Mouse (Mus musculus): ENCODE results near the gene Olfr1217. TPM values are rescaled to one million over a fixed set of nuclear protein-coding genes. Genes with fewer than 3 reads are reported as not detected.

Olfr1217 gene
- polyA plus RNA-seq (2015; fragmentation: Illumina TruSeq; extraction: RNeasy Lipid Tissue Mini Kit (QIAGEN cat#74804); ENCODE audit: insufficient read depth, low read depth, low replicate concordance) = not detected

DNA sequence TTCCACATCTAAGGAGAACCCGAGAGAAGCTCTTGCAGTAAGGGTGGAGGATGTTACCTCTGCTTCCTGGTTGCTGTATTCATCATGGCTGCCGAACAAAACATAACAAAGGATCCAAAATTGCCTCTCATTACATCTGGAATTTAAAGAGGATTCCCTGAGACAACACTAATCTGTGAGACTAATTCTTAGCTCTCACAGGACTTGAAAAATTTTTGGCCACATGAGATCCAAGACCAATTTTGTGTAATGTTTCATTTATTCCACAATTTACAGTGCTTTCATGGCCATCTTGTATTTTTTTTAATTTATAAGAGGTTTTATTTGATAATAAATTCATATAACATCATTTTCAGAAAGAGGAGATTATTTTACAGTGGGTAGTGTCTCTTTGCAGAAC, at the start of gene Olfr1217:
TSS of gene Olfr1217 (minus strand) at position 101 of the 400 bp plus-strand sequence.

DNA sequence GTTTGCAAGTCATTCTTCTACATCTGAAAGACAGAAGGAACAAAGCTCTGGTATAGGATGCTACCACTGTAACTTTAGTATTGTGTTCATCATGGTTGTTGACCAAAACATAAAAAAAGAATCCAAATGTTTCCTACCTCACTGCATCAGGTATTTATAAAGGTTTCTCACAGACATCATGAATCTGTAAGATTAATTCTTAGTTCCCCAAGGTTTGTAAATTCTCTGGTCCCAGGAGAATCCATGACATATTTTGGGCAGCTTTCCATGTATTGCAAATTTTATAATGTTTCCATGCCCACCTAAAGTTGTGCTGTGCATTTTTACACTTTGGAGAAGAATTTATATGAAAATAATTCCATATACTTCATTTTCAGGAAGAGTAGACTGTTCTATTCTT, 29.2 kb upstream of the Olfr1217 start, which contains the start of gene Olfr1218:
TSS of gene Olfr1218 (minus strand) at position 101 of the 400 bp plus-strand sequence.

DNA sequence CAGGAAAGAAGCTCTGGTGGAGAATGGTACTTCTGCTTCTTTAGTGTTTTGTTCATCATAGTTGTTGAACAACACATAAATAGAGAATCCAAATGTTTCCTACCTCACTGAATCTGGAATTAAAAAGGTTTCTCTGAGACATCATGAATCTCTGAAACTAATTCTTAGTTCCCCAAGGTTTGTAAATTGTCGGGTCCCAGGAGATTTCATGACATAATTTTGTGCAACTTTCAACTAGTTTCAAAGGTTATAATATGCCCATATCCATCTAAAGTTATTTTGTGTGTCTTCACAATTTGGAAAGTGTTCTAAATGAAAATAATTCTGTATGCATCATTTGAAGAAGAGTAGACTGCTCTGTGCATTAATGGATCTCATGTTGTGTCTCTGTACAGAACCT, 13.6 kb downstream of the Olfr1217 start, which contains the start of gene Olfr1216:
TSS of gene Olfr1216 (minus strand) at position 101 of the 400 bp plus-strand sequence.

DNA sequence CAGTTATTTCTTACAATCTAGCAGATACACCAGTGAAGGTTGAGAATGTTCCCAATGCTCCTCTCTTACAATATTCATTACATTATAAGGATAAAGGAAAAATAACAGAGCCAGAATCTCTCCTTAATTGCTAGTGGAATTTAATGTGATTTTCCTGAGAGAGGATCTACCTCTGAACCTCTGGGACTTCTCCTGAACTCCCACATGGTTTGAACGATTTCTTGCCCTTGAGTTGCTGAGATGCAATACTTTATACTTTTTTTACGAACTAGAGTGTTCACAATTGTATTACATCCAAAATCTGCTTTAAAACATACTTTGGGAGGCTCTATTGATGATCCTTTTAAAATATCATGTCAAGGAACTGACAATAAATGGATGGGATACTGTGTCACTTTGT, 25.0 kb downstream of the Olfr1217 start, which contains the start of gene Olfr1215:
TSS of gene Olfr1215 (minus strand) at position 101 of the 400 bp plus-strand sequence.

DNA sequence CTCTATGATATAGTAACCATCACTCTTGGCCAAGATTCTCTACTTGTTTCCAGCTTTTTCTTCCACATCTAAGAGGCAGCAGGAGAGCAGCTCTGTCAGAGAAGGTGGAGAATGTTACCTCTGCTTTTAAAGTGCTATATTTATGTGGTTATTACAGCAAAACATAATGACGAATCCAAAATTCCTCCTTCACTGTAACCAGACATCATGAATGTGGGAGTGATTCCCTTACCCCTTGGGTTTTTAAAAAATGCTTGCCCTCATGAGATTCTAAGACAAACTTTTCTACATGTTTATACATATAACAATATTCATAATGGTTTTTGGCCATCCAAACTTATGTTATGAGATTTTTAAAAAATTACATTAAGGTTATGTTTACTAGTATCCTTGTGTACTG, 39.3 kb downstream of the Olfr1217 start, which contains the start of gene Olfr1214:
TSS of gene Olfr1214 (minus strand) at position 101 of the 400 bp plus-strand sequence.

DNA sequence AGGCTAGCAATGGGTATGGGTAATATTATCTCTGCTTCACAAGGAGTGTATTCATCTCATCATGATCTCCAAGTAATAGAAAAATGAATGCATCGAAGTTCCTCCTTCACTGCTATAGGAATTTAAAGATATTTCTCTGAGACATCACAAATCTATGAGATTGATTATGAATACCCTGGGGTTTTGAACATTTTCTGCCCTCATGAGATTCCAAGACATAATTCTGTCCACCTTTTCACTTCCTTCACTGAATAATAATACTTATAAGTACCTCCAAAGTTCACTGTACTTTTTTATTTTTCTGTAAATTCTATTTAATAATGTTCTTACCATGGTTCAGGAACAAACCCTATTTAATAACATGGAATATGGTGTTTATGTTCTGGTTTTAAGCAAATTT, 51.7 kb downstream of the Olfr1217 start, which contains the start of gene Gm13762:
TSS of gene Gm13762 (minus strand) at position 101 of the 400 bp plus-strand sequence.

Other genes starting within 250 kb of the Olfr1217 start
- not detected for gene Olfr1201, start 239.0 kb downstream of the Olfr1217 start, polyA plus RNA-seq (2015; fragmentation: Illumina TruSeq; extraction: RNeasy Lipid Tissue Mini Kit (QIAGEN cat#74804); ENCODE audit: insufficient read depth, low read depth, low replicate concordance)
- gene Olfr1202, start 217.6 kb downstream of the Olfr1217 start, polyA plus RNA-seq (2015; fragmentation: Illumina TruSeq; extraction: RNeasy Lipid Tissue Mini Kit (QIAGEN cat#74804); ENCODE audit: insufficient read depth, low read depth, low replicate concordance) = not detected
- gene Olfr1205, start 202.3 kb downstream of the Olfr1217 start, polyA plus RNA-seq (2015; fragmentation: Illumina TruSeq; extraction: RNeasy Lipid Tissue Mini Kit (QIAGEN cat#74804); ENCODE audit: insufficient read depth, low read depth, low replicate concordance) = not detected
- gene Olfr1204, start 182.8 kb downstream of the Olfr1217 start, polyA plus RNA-seq (2015; fragmentation: Illumina TruSeq; extraction: RNeasy Lipid Tissue Mini Kit (QIAGEN cat#74804); ENCODE audit: insufficient read depth, low read depth, low replicate concordance) = not detected
- gene Olfr1206, start 168.8 kb downstream of the Olfr1217 start, polyA plus RNA-seq (2015; fragmentation: Illumina TruSeq; extraction: RNeasy Lipid Tissue Mini Kit (QIAGEN cat#74804); ENCODE audit: insufficient read depth, low read depth, low replicate concordance) = not detected
- not detected for gene Olfr1208, start 129.8 kb downstream of the Olfr1217 start, polyA plus RNA-seq (2015; fragmentation: Illumina TruSeq; extraction: RNeasy Lipid Tissue Mini Kit (QIAGEN cat#74804); ENCODE audit: insufficient read depth, low read depth, low replicate concordance)
- gene Olfr1209, start 116.9 kb downstream of the Olfr1217 start, polyA plus RNA-seq (2015; fragmentation: Illumina TruSeq; extraction: RNeasy Lipid Tissue Mini Kit (QIAGEN cat#74804); ENCODE audit: insufficient read depth, low read depth, low replicate concordance) = not detected
- gene Olfr1211, start 94.0 kb downstream of the Olfr1217 start, polyA plus RNA-seq (2015; fragmentation: Illumina TruSeq; extraction: RNeasy Lipid Tissue Mini Kit (QIAGEN cat#74804); ENCODE audit: insufficient read depth, low read depth, low replicate concordance) = not detected
- not detected for gene Olfr1212, start 78.1 kb downstream of the Olfr1217 start, polyA plus RNA-seq (2015; fragmentation: Illumina TruSeq; extraction: RNeasy Lipid Tissue Mini Kit (QIAGEN cat#74804); ENCODE audit: insufficient read depth, low read depth, low replicate concordance)
- not detected for gene Gm13762, start 51.8 kb downstream of the Olfr1217 start, polyA plus RNA-seq (2015; fragmentation: Illumina TruSeq; extraction: RNeasy Lipid Tissue Mini Kit (QIAGEN cat#74804); ENCODE audit: insufficient read depth, low read depth, low replicate concordance)
- not detected for gene Olfr1214, start 39.4 kb downstream of the Olfr1217 start, polyA plus RNA-seq (2015; fragmentation: Illumina TruSeq; extraction: RNeasy Lipid Tissue Mini Kit (QIAGEN cat#74804); ENCODE audit: insufficient read depth, low read depth, low replicate concordance)
- not detected for gene Olfr1215, start 25.1 kb downstream of the Olfr1217 start, polyA plus RNA-seq (2015; fragmentation: Illumina TruSeq; extraction: RNeasy Lipid Tissue Mini Kit (QIAGEN cat#74804); ENCODE audit: insufficient read depth, low read depth, low replicate concordance)
- gene Olfr1216, start 13.7 kb downstream of the Olfr1217 start, polyA plus RNA-seq (2015; fragmentation: Illumina TruSeq; extraction: RNeasy Lipid Tissue Mini Kit (QIAGEN cat#74804); ENCODE audit: insufficient read depth, low read depth, low replicate concordance) = not detected
- not detected for gene Olfr1218, start 29.1 kb upstream of the Olfr1217 start, polyA plus RNA-seq (2015; fragmentation: Illumina TruSeq; extraction: RNeasy Lipid Tissue Mini Kit (QIAGEN cat#74804); ENCODE audit: insufficient read depth, low read depth, low replicate concordance)
- not detected for gene Olfr1219, start 51.4 kb upstream of the Olfr1217 start, polyA plus RNA-seq (2015; fragmentation: Illumina TruSeq; extraction: RNeasy Lipid Tissue Mini Kit (QIAGEN cat#74804); ENCODE audit: insufficient read depth, low read depth, low replicate concordance)
- gene Olfr1220, start 74.8 kb upstream of the Olfr1217 start, polyA plus RNA-seq (2015; fragmentation: Illumina TruSeq; extraction: RNeasy Lipid Tissue Mini Kit (QIAGEN cat#74804); ENCODE audit: insufficient read depth, low read depth, low replicate concordance) = not detected
- gene Olfr1221, start 85.2 kb upstream of the Olfr1217 start, polyA plus RNA-seq (2015; fragmentation: Illumina TruSeq; extraction: RNeasy Lipid Tissue Mini Kit (QIAGEN cat#74804); ENCODE audit: insufficient read depth, low read depth, low replicate concordance) = not detected
- gene Olfr1222, start 101.0 kb upstream of the Olfr1217 start, polyA plus RNA-seq (2015; fragmentation: Illumina TruSeq; extraction: RNeasy Lipid Tissue Mini Kit (QIAGEN cat#74804); ENCODE audit: insufficient read depth, low read depth, low replicate concordance) = not detected
- gene Olfr1223, start 119.5 kb upstream of the Olfr1217 start, polyA plus RNA-seq (2015; fragmentation: Illumina TruSeq; extraction: RNeasy Lipid Tissue Mini Kit (QIAGEN cat#74804); ENCODE audit: insufficient read depth, low read depth, low replicate concordance) = not detected
- gene Olfr1224-ps1, start 132.0 kb upstream of the Olfr1217 start, polyA plus RNA-seq (2015; fragmentation: Illumina TruSeq; extraction: RNeasy Lipid Tissue Mini Kit (QIAGEN cat#74804); ENCODE audit: insufficient read depth, low read depth, low replicate concordance) = not detected
- gene Olfr1225, start 142.6 kb upstream of the Olfr1217 start, polyA plus RNA-seq (2015; fragmentation: Illumina TruSeq; extraction: RNeasy Lipid Tissue Mini Kit (QIAGEN cat#74804); ENCODE audit: insufficient read depth, low read depth, low replicate concordance) = not detected
- not detected for gene Olfr1226, start 168.0 kb upstream of the Olfr1217 start, polyA plus RNA-seq (2015; fragmentation: Illumina TruSeq; extraction: RNeasy Lipid Tissue Mini Kit (QIAGEN cat#74804); ENCODE audit: insufficient read depth, low read depth, low replicate concordance)
- gene Olfr1228, start 222.0 kb upstream of the Olfr1217 start, polyA plus RNA-seq (2015; fragmentation: Illumina TruSeq; extraction: RNeasy Lipid Tissue Mini Kit (QIAGEN cat#74804); ENCODE audit: insufficient read depth, low read depth, low replicate concordance) = not detected

All from pancreas, adult 10 weeks (tissue).